Mouse (Mus musculus) monocyte, adult 2 months (primary cell): Measurements from ENCODE around the gene Ttc25.
"Not testable (repeated sequence)": the region's sequence is repeated elsewhere in the genome, so short reads cannot be mapped to it uniquely, and the experiment has no call there.

Experiments used
- DNase-seq, 2 experiments: peaks; one replicate each; pipeline ENCODE4 v3.0.0; 2022; ENCODE audit warnings: low spot score in 2 of 2, low read depth in 1 of 2

Ttc25 gene

GRCm38 (mm10) chr11:100528375-100529165 is 16.8 kb upstream of the Ttc25 start:
- DNase-seq = no peak

GRCm38 (mm10) chr11:100533871-100534270 is 11.5 kb upstream of the Ttc25 start:
- DNase-seq = no peak

GRCm38 (mm10) chr11:100534411-100534810 is 11.0 kb upstream of the Ttc25 start:
- not testable (repeated sequence) for DNase-seq

GRCm38 (mm10) chr11:100534821-100535220 is 10.6 kb upstream of the Ttc25 start:
- not testable (repeated sequence) for DNase-seq

- no peak for DNase-seq
Measured at GRCm38 (mm10) chr11:100535996-100536395, 9.4 kb upstream of the Ttc25 start.

- no peak for DNase-seq
Measured at GRCm38 (mm10) chr11:100536466-100536865, 8.9 kb upstream of the Ttc25 start.

GRCm38 (mm10) chr11:100540966-100541365 is 4.4 kb upstream of the Ttc25 start:
- no peak for DNase-seq

- DNase-seq = no peak
Measured at GRCm38 (mm10) chr11:100541577-100541976, 3.8 kb upstream of the Ttc25 start.

- DNase-seq = no peak
Measured at GRCm38 (mm10) chr11:100545746-100546085, 309 bp downstream of the Ttc25 start.

GRCm38 (mm10) chr11:100546955-100547354 is 1.5 kb downstream of the Ttc25 start:
- no peak for DNase-seq

GRCm38 (mm10) chr11:100548141-100548540 is 2.7 kb downstream of the Ttc25 start:
- DNase-seq = no peak

GRCm38 (mm10) chr11:100549466-100549865 is 4.1 kb downstream of the Ttc25 start:
- DNase-seq = no peak

GRCm38 (mm10) chr11:100550101-100550500 is 4.7 kb downstream of the Ttc25 start:
- DNase-seq = no peak

- DNase-seq = no peak
Measured at GRCm38 (mm10) chr11:100552842-100553241, 7.4 kb downstream of the Ttc25 start.

- no peak for DNase-seq
Measured at GRCm38 (mm10) chr11:100555583-100555982, 10.2 kb downstream of the Ttc25 start.

- no peak for DNase-seq
Measured at GRCm38 (mm10) chr11:100557563-100557962, 12.2 kb downstream of the Ttc25 start.

GRCm38 (mm10) chr11:100559476-100559875 is 14.1 kb downstream of the Ttc25 start:
- no peak for DNase-seq

GRCm38 (mm10) chr11:100561748-100562147 is 16.3 kb downstream of the Ttc25 start:
- DNase-seq = no peak

GRCm38 (mm10) chr11:100564297-100564696 is 18.9 kb downstream of the Ttc25 start:
- DNase-seq = no peak

GRCm38 (mm10) chr11:100564703-100565102 is 19.3 kb downstream of the Ttc25 start:
- no peak for DNase-seq

GRCm38 (mm10) chr11:100567229-100567628 is 21.8 kb downstream of the Ttc25 start:
- DNase-seq = no peak

- no peak for DNase-seq
Measured at GRCm38 (mm10) chr11:100567815-100568245, 22.4 kb downstream of the Ttc25 start.

GRCm38 (mm10) chr11:100568692-100569091 is 23.3 kb downstream of the Ttc25 start:
- DNase-seq = no peak
